Mouse (Mus musculus): ENCODE measurements around the gene Glcci1.

GRCm38 (mm10) chr6:8473498-8473897 is 35.9 kb upstream of the Glcci1 start:
- TF ChIP-seq POLR2A (IDR thresholded peaks at IDR 0.05; ENCODE audit: borderline replicate concordance, insufficient read depth, low read length): no peak
- TF ChIP-seq CTCF (IDR thresholded peaks at IDR 0.05; ENCODE audit: borderline replicate concordance, insufficient read depth, low read depth, low read length): no peak
